Mouse (Mus musculus): ENCODE measurements at regions not wholly inside any gene's neighbourhood (a gene's known extent, or its start where the extent isn't known, plus 50 kb on each side); places are given as distances from the start of the nearest gene placed in this dataset.

- no peak for ATAC-seq (ENCODE audit: low FRiP score, low read depth)
- Histone ChIP-seq H3K27ac (replicated peaks) (no peak overlapping the region), H3K9me3 (no peaks in the 10 kb centered on the region), H3K4me1 (no peaks in the 10 kb centered on the region), H3K4me3 (no peak overlapping the region), H3K36me3 (no peaks in the 10 kb centered on the region), H3K27me3 (no peaks in the 10 kb centered on the region), H3K9ac (replicated peaks) (no peak overlapping the region), H3K4me2 (replicated peaks) (no peak overlapping the region)
- 92% methylated on average over 1 of the region's 1 CpGs for WGBS
These were observed 1296.8 kb upstream of the Gje1 start for GRCm38 (mm10) chr10:16014806-16015205.

GRCm38 (mm10) chr10:16001246-16001645, 1283.2 kb upstream of the Gje1 start:
- ATAC-seq (ENCODE audit: low FRiP score, low read depth) = no peak
- no peaks in the 10 kb centered on the region for H3K27me3 ChIP-seq
- no peak overlapping the region for H3K27ac ChIP-seq (replicated peaks)
- 93% methylated on average over 2 of the region's 2 CpGs for WGBS
- H3K4me1 ChIP-seq = no peaks in the 10 kb centered on the region
- H3K4me3 ChIP-seq = no peak overlapping the region
- no peak overlapping the region for H3K4me2 ChIP-seq (replicated peaks)
- H3K9me3 ChIP-seq = no peaks in the 10 kb centered on the region
- H3K36me3 ChIP-seq = no peaks in the 10 kb centered on the region
- H3K9ac ChIP-seq (replicated peaks) = no peak overlapping the region

GRCm38 (mm10) chr10:15993275-15993674, 1275.3 kb upstream of the Gje1 start:
- Histone ChIP-seq H3K4me2 (replicated peaks) (no peak overlapping the region), H3K27ac (replicated peaks) (no peak overlapping the region), H3K4me3 (no peak overlapping the region), H3K4me1 (no peaks in the 10 kb centered on the region), H3K9ac (replicated peaks) (no peak overlapping the region), H3K27me3 (no peaks in the 10 kb centered on the region), H3K9me3 (no peaks in the 10 kb centered on the region), H3K36me3 (no peaks in the 10 kb centered on the region)
- ATAC-seq (ENCODE audit: low FRiP score, low read depth) = no peak
- WGBS = 92% methylated on average over 2 of the region's 2 CpGs
